Mouse (Mus musculus): ENCODE results near the gene Wnk2.

DNA sequence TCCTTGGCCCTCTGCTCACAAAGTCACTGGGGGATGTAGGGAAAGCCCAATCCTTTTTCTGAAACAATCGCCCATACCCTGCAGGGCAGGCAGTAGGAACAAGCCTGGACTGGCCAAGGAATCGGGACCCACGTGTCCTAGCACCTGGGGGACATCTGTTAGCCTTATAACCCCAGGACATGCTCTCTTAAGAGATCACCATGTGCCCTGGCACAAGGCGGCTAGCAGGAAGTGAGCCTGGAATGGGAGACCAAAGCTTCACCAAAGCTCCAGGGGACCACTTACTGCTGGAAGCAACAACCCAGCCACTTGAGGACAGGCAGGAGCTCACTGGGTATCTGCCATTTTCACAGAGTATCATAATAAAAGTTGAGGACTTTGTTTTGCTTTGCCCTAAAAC, 63.0 kb downstream of the Wnk2 start:
- no peak for TF ChIP-seq CTCF (IDR thresholded peaks at IDR 0.05; ENCODE audit: borderline replicate concordance, insufficient read depth, low read length)
- no peak for TF ChIP-seq POLR2A (IDR thresholded peaks at IDR 0.05; ENCODE audit: low read depth, low read length)

All from embryonic fibroblast, embryonic 13.5 days (primary cell).